Mouse (Mus musculus): ENCODE data around the gene Sbno2. TPM values are rescaled to one million over a fixed set of nuclear protein-coding genes. Genes with fewer than 3 reads are reported as not detected.

Sbno2 gene
- polyA plus RNA-seq, 1 experiment from 2014 or later = 14.1 TPM

GRCm38 (mm10) chr10:80144159-80144558, 38.8 kb upstream of the Sbno2 start:
- DNase-seq (ENCODE audit: low spot score) (no peak), ATAC-seq (replicated peaks; ENCODE audit: low FRiP score, low TSS enrichment, low read depth) (no peak)
- Histone ChIP-seq H3K9ac (ENCODE audit: low read length) (no peak overlapping the region), H3K9me3 (ENCODE audit: control insufficient read depth, low read length) (no peaks in the 10 kb centered on the region), H3K4me3 (ENCODE audit: low read depth, low read length) (no peak overlapping the region), H3K27me3 (replicated peaks; ENCODE audit: control insufficient read depth, insufficient read depth, low read length) (no peaks in the 10 kb centered on the region), H3K4me1 (replicated peaks; ENCODE audit: control insufficient read depth, insufficient read depth, low read length) (peaks cover 28% of the 10 kb centered on the region), H3K4me2 (ENCODE audit: low read length) (no peak overlapping the region), H3K36me3 (ENCODE audit: control insufficient read depth, insufficient read depth, low read length) (peaks cover 33% of the 10 kb centered on the region), H3K27ac (ENCODE audit: low read depth) (no peak overlapping the region)
- 93% methylated on average over 12 of the region's 12 CpGs for WGBS

GRCm38 (mm10) chr10:80143664-80144063, 38.3 kb upstream of the Sbno2 start:
- H3K4me3 ChIP-seq (ENCODE audit: low read depth, low read length) = 0 out of 2 replicates have a peak overlapping the region, but pooled peaks have one; percentile 76
- H3K9ac ChIP-seq (ENCODE audit: low read length) = no peak overlapping the region
- H3K9me3 ChIP-seq (ENCODE audit: control insufficient read depth, low read length) = no peaks in the 10 kb centered on the region
- H3K27me3 ChIP-seq (replicated peaks; ENCODE audit: control insufficient read depth, insufficient read depth, low read length) = no peaks in the 10 kb centered on the region
- DNase-seq (ENCODE audit: low spot score) = no peak
- no peak overlapping the region for H3K4me2 ChIP-seq (ENCODE audit: low read length)
- peaks cover 28% of the 10 kb centered on the region for H3K4me1 ChIP-seq (replicated peaks; ENCODE audit: control insufficient read depth, insufficient read depth, low read length)
- no peak for ATAC-seq (replicated peaks; ENCODE audit: low FRiP score, low TSS enrichment, low read depth)
- no peak overlapping the region for H3K27ac ChIP-seq (ENCODE audit: low read depth)
- 95% methylated on average over 7 of the region's 7 CpGs for WGBS
- H3K36me3 ChIP-seq (ENCODE audit: control insufficient read depth, insufficient read depth, low read length) = peaks cover 33% of the 10 kb centered on the region

GRCm38 (mm10) chr10:80142530-80142925, 37.2 kb upstream of the Sbno2 start:
- H3K4me1 ChIP-seq (replicated peaks; ENCODE audit: control insufficient read depth, insufficient read depth, low read length) = peaks cover 37% of the 10 kb centered on the region
- under 1% methylated on average over 15 of the region's 15 CpGs for WGBS

GRCm38 (mm10) chr10:80141786-80142529, 36.6 kb upstream of the Sbno2 start:
- under 1% methylated on average over 43 of the region's 43 CpGs for WGBS
- Histone ChIP-seq H3K4me3 (ENCODE audit: low read depth, low read length) (peak overlapping the region; percentile 76), H3K9ac (ENCODE audit: low read length) (peak overlapping the region; percentile 87), H3K27ac (ENCODE audit: low read depth) (peak overlapping the region; percentile 77), H3K9me3 (ENCODE audit: control insufficient read depth, low read length) (no peaks in the 10 kb centered on the region), H3K4me1 (replicated peaks; ENCODE audit: control insufficient read depth, insufficient read depth, low read length) (peaks cover 39% of the 10 kb centered on the region), H3K27me3 (replicated peaks; ENCODE audit: control insufficient read depth, insufficient read depth, low read length) (peaks cover 10% of the 10 kb centered on the region), H3K36me3 (ENCODE audit: control insufficient read depth, insufficient read depth, low read length) (peaks cover 33% of the 10 kb centered on the region), H3K4me2 (ENCODE audit: low read length) (peak overlapping the region; percentile 98)
- DNase-seq (ENCODE audit: low spot score) (peak; percentile 89), ATAC-seq (replicated peaks; ENCODE audit: low FRiP score, low TSS enrichment, low read depth) (peak; percentile 78)

More at GRCm38 (mm10) chr10:80142530-80142925, 37.2 kb upstream of the Sbno2 start:
- DNase-seq (ENCODE audit: low spot score) (no peak), ATAC-seq (replicated peaks; ENCODE audit: low FRiP score, low TSS enrichment, low read depth) (peak; percentile 0; the same call in 1 of the 2 replicates)
- Histone ChIP-seq H3K27me3 (replicated peaks; ENCODE audit: control insufficient read depth, insufficient read depth, low read length) (peaks cover 5% of the 10 kb centered on the region), H3K27ac (ENCODE audit: low read depth) (peak overlapping the region; percentile 77), H3K9ac (ENCODE audit: low read length) (peak overlapping the region; percentile 87), H3K4me3 (ENCODE audit: low read depth, low read length) (peak overlapping the region; percentile 76), H3K36me3 (ENCODE audit: control insufficient read depth, insufficient read depth, low read length) (peaks cover 33% of the 10 kb centered on the region), H3K4me2 (ENCODE audit: low read length) (peak overlapping the region; percentile 98), H3K9me3 (ENCODE audit: control insufficient read depth, low read length) (no peaks in the 10 kb centered on the region)

GRCm38 (mm10) chr10:80141243-80141642, 35.9 kb upstream of the Sbno2 start:
- peak; percentile 57 for ATAC-seq (replicated peaks; ENCODE audit: low FRiP score, low TSS enrichment, low read depth)
- peak overlapping the region; percentile 34 for H3K9ac ChIP-seq (ENCODE audit: low read length)
- no peaks in the 10 kb centered on the region for H3K9me3 ChIP-seq (ENCODE audit: control insufficient read depth, low read length)
- H3K4me1 ChIP-seq (replicated peaks; ENCODE audit: control insufficient read depth, insufficient read depth, low read length) = peaks cover 38% of the 10 kb centered on the region
- H3K36me3 ChIP-seq (ENCODE audit: control insufficient read depth, insufficient read depth, low read length) = peaks cover 28% of the 10 kb centered on the region
- DNase-seq (ENCODE audit: low spot score) = peak; percentile 95
- peaks cover 17% of the 10 kb centered on the region for H3K27me3 ChIP-seq (replicated peaks; ENCODE audit: control insufficient read depth, insufficient read depth, low read length)
- H3K27ac ChIP-seq (ENCODE audit: low read depth) = peak overlapping the region; percentile 76
- WGBS = under 1% methylated on average over 29 of the region's 29 CpGs
- H3K4me3 ChIP-seq (ENCODE audit: low read depth, low read length) = peak overlapping the region; percentile 76
- peak overlapping the region; percentile 98 for H3K4me2 ChIP-seq (ENCODE audit: low read length)

- ATAC-seq (replicated peaks; ENCODE audit: low FRiP score, low TSS enrichment, low read depth) = no peak
- peak within 1 kb of the TSS; percentile 76 for H3K4me3 ChIP-seq (ENCODE audit: low read depth, low read length)
- H3K27me3 ChIP-seq (replicated peaks; ENCODE audit: control insufficient read depth, insufficient read depth, low read length) = peaks cover 23% of the 10 kb centered on the region
- peak within 1 kb of the TSS; percentile 98 for H3K4me2 ChIP-seq (ENCODE audit: low read length)
- WGBS = 73% methylated on average over 10 of the region's 10 CpGs
- H3K9me3 ChIP-seq (ENCODE audit: control insufficient read depth, low read length) = no peaks in the 10 kb centered on the region
- H3K9ac ChIP-seq (ENCODE audit: low read length) = peak within 1 kb of the TSS; percentile 34
- no peak for DNase-seq (ENCODE audit: low spot score)
- H3K27ac ChIP-seq (ENCODE audit: low read depth) = peak within 1 kb of the TSS; percentile 76
- peaks cover 25% of the 10 kb centered on the region for H3K36me3 ChIP-seq (ENCODE audit: control insufficient read depth, insufficient read depth, low read length)
- peaks cover 33% of the 10 kb centered on the region for H3K4me1 ChIP-seq (replicated peaks; ENCODE audit: control insufficient read depth, insufficient read depth, low read length)
Measured at GRCm38 (mm10) chr10:80140666-80141035, 35.3 kb upstream of the Sbno2 start, which contains the start of gene Cbarp. Gene Cbarp (minus strand): TSS chr10:80140835.

- WGBS = 77% methylated on average over 11 of the region's 11 CpGs
- Histone ChIP-seq H3K27ac (ENCODE audit: low read depth) (no peak overlapping the region), H3K4me1 (replicated peaks; ENCODE audit: control insufficient read depth, insufficient read depth, low read length) (peaks cover 29% of the 10 kb centered on the region), H3K27me3 (replicated peaks; ENCODE audit: control insufficient read depth, insufficient read depth, low read length) (peaks cover 25% of the 10 kb centered on the region), H3K4me2 (ENCODE audit: low read length) (no peak overlapping the region), H3K9me3 (ENCODE audit: control insufficient read depth, low read length) (no peaks in the 10 kb centered on the region), H3K9ac (ENCODE audit: low read length) (no peak overlapping the region), H3K4me3 (ENCODE audit: low read depth, low read length) (no peak overlapping the region), H3K36me3 (ENCODE audit: control insufficient read depth, insufficient read depth, low read length) (peaks cover 24% of the 10 kb centered on the region)
- DNase-seq (ENCODE audit: low spot score) (no peak), ATAC-seq (replicated peaks; ENCODE audit: low FRiP score, low TSS enrichment, low read depth) (no peak)
Measured at GRCm38 (mm10) chr10:80139975-80140665, 34.7 kb upstream of the Sbno2 start.

GRCm38 (mm10) chr10:80139439-80139775, 34.0 kb upstream of the Sbno2 start:
- DNase-seq (ENCODE audit: low spot score) (no peak), ATAC-seq (replicated peaks; ENCODE audit: low FRiP score, low TSS enrichment, low read depth) (no peak)
- Histone ChIP-seq H3K9me3 (ENCODE audit: control insufficient read depth, low read length) (no peaks in the 10 kb centered on the region), H3K4me3 (ENCODE audit: low read depth, low read length) (peak overlapping the region; percentile 63), H3K27ac (ENCODE audit: low read depth) (peak overlapping the region; percentile 69; the same call in 1 of the 2 replicates), H3K36me3 (ENCODE audit: control insufficient read depth, insufficient read depth, low read length) (peaks cover 17% of the 10 kb centered on the region), H3K4me2 (ENCODE audit: low read length) (peak overlapping the region; percentile 97), H3K9ac (ENCODE audit: low read length) (peak overlapping the region; percentile 67), H3K27me3 (replicated peaks; ENCODE audit: control insufficient read depth, insufficient read depth, low read length) (peaks cover 25% of the 10 kb centered on the region), H3K4me1 (replicated peaks; ENCODE audit: control insufficient read depth, insufficient read depth, low read length) (peaks cover 29% of the 10 kb centered on the region)
- WGBS = under 1% methylated on average over 9 of the region's 10 CpGs

All from intestine, embryonic 14.5 days (tissue).